8 mouse cellular contexts compared by ENCODE assay signal in the genomic region with DNA sequence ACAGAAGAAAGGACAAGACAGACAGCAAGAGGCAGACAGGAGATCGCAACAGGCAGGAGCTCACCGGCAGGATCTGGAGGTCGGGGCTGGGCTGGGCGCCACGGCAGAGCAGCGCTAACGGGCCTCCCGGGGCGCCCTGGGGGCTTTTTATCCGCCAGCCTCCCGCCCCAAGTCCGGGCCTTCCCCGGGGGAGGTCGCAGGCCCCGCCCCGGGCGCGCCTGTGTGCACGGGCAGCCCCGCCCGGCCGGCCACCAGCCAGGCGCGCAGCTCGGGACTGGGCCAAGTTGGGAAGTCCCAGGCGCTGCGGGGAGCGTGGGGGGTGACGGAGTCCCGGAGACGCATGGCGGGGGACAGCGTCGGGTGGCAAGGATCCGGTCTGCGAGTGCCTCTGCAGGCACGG. TPM values are rescaled to one million over a fixed set of nuclear protein-coding genes. Genes with fewer than 3 reads are reported as not detected.
DNase-seq lines count a peak whose midpoint lies in the region; ATAC-seq and TF ChIP-seq lines count a peak whose summit lies in the region.

A gene (minus strand): TSS at position 160 of the 400 bp plus-strand sequence.

- WGBS in embryonic facial prominence, embryonic 11.5 days, result under 1% methylated on average over 36 of the region's 37 CpGs
- WGBS in heart, embryonic 10.5 days, result 2% methylated on average over 37 of the region's 37 CpGs
- under 1% methylated on average over 37 of the region's 37 CpGs for WGBS in lung, embryonic 15.5 days
- WGBS in small intestine, adult 2 months, result under 1% methylated on average over 37 of the region's 37 CpGs

- H3K36me3 ChIP-seq in embryonic facial prominence, embryonic 11.5 days (replicated peaks; ENCODE audit: control insufficient read depth, insufficient read depth, low read depth, low read length), result no peaks in the 10 kb centered on the region
- H3K36me3 ChIP-seq in heart, embryonic 10.5 days, result no peaks in the 10 kb centered on the region
- no peaks in the 10 kb centered on the region for H3K36me3 ChIP-seq in lung, embryonic 15.5 days
- H3K36me3 ChIP-seq in small intestine, adult 2 months (ENCODE audit: control insufficient read depth, insufficient read depth, low read length), result no peaks in the 10 kb centered on the region

- no peaks in the 10 kb centered on the region for H3K9me3 ChIP-seq in embryonic facial prominence, embryonic 11.5 days (replicated peaks; ENCODE audit: control insufficient read depth, low read length)
- no peaks in the 10 kb centered on the region for H3K9me3 ChIP-seq in heart, embryonic 10.5 days
- H3K9me3 ChIP-seq in lung, embryonic 15.5 days, result no peaks in the 10 kb centered on the region

- H3K4me2 ChIP-seq in embryonic facial prominence, embryonic 11.5 days (ENCODE audit: low read depth, low read length), result peak within 1 kb of the TSS; percentile 48
- peak within 1 kb of the TSS; percentile 83 for H3K4me2 ChIP-seq in lung, embryonic 15.5 days

- ATAC-seq in embryonic facial prominence, embryonic 11.5 days (replicated peaks; ENCODE audit: insufficient number of reproducible peaks, low FRiP score, low TSS enrichment, low read depth), result 0 out of 2 replicates have a peak, but pooled peaks have one; percentile 29
- peak; percentile 80; the same call in 1 of the 2 replicates for ATAC-seq in lung, embryonic 15.5 days (ENCODE audit: borderline replicate concordance, extremely low read depth, low FRiP score, low TSS enrichment)

- H3K27me3 ChIP-seq in embryonic facial prominence, embryonic 11.5 days (ENCODE audit: control insufficient read depth, insufficient read depth, low read length), result peaks cover 3% of the 10 kb centered on the region; the same call in 1 of the 2 replicates
- peaks cover 65% of the 10 kb centered on the region for H3K27me3 ChIP-seq in heart, embryonic 10.5 days (ENCODE audit: insufficient read depth, poor library complexity, severe bottlenecking)
- peaks cover 22% of the 10 kb centered on the region; the same call in 1 of the 2 replicates for H3K27me3 ChIP-seq in lung, embryonic 15.5 days
- no peaks in the 10 kb centered on the region for H3K27me3 ChIP-seq in small intestine, adult 2 months (ENCODE audit: control insufficient read depth, insufficient read depth, low read length)

- no peak for TF ChIP-seq POLR2A in small intestine, adult 2 months (IDR thresholded peaks at IDR 0.05; ENCODE audit: low read depth, low read length)

- H3K27ac ChIP-seq in embryonic facial prominence, embryonic 11.5 days (replicated peaks; ENCODE audit: low read depth, low read length), result no peak within 1 kb of the TSS
- H3K27ac ChIP-seq in heart, embryonic 10.5 days, result 0 out of 2 replicates have a peak within 1 kb of the TSS, but pooled peaks have one; percentile 42
- H3K27ac ChIP-seq in lung, embryonic 15.5 days, result no peak within 1 kb of the TSS
- H3K27ac ChIP-seq in small intestine, adult 2 months (ENCODE audit: insufficient read depth, low read depth, low read length), result no peak within 1 kb of the TSS

- peak within 1 kb of the TSS; percentile 20 for H3K4me3 ChIP-seq in embryonic facial prominence, embryonic 11.5 days (ENCODE audit: low read depth, low read length)
- H3K4me3 ChIP-seq in heart, embryonic 10.5 days, result peak within 1 kb of the TSS; percentile 62
- H3K4me3 ChIP-seq in lung, embryonic 15.5 days, result peak within 1 kb of the TSS; percentile 41
- H3K4me3 ChIP-seq in small intestine, adult 2 months (ENCODE audit: low read depth, low read length), result peak within 1 kb of the TSS; percentile 58

- no peaks in the 10 kb centered on the region; the same call in 1 of the 2 replicates for H3K4me1 ChIP-seq in embryonic facial prominence, embryonic 11.5 days (ENCODE audit: control insufficient read depth, insufficient read depth, low read length)
- H3K4me1 ChIP-seq in heart, embryonic 10.5 days, result peaks cover 17% of the 10 kb centered on the region
- H3K4me1 ChIP-seq in lung, embryonic 15.5 days, result 0 out of 2 replicates have a peak, but pooled peaks cover 8% of the 10 kb centered on the region
- no peaks in the 10 kb centered on the region for H3K4me1 ChIP-seq in small intestine, adult 2 months (ENCODE audit: control insufficient read depth, insufficient read depth, insufficient read length, low read length)

- DNase-seq in right cerebral cortex, adult 18-20 months, result peak; percentile 11
- no peak for DNase-seq in right cerebral cortex, postnatal 36 days (ENCODE audit: low spot score in 2 of 2)
- DNase-seq in embryonic facial prominence, embryonic 11.5 days (ENCODE audit: low spot score), result peak; percentile 21
- no peak for DNase-seq in heart, embryonic 10.5 days (ENCODE audit: low spot score)
- peak; percentile 51 to 53 for DNase-seq in kidney, adult 8-10 months
- DNase-seq in frontal cortex, postnatal 25 days (ENCODE audit: low spot score in 2 of 2), result no peak

- H3K9ac ChIP-seq in embryonic facial prominence, embryonic 11.5 days (replicated peaks; ENCODE audit: low read length), result peak within 1 kb of the TSS; percentile 14; the same call in 1 of the 2 replicates
- H3K9ac ChIP-seq in lung, embryonic 15.5 days, result peak within 1 kb of the TSS; percentile 21

- TF ChIP-seq CTCF in small intestine, adult 2 months (IDR thresholded peaks at IDR 0.05; ENCODE audit: extremely low read depth, insufficient read length, insufficient replicate concordance, low read depth, low read length), result no peak

RNA-seq across cellular contexts. Expression of the gene that starts here (rescaled TPM):
- 0.06 and 0.28 TPM in 2 replicates for polyA plus RNA-seq in embryonic facial prominence, embryonic 11.5 days (2014; fragmentation: Nextera tagmentation; extraction: Ambion mirVana)
- 0.04 and 0.10 TPM in 2 replicates for polyA plus RNA-seq in heart, embryonic 10.5 days (2016; fragmentation: Nextera tagmentation; extraction: Ambion mirVana)
- 0.55 and 0.65 TPM in 2 replicates for polyA plus RNA-seq in lung, embryonic 15.5 days (2015; fragmentation: Nextera tagmentation; extraction: Ambion mirVana)
- 1.1 and 1.7 TPM in 2 replicates for polyA plus RNA-seq in small intestine, adult 2 months (2012; rRNA removed)

Comparison
In these comparisons a context has a peak if more than half of its experiments do, and no peak if none do; other contexts are left out.
1. DNase-seq: peak in right cerebral cortex, adult 18-20 months (single experiment) and kidney, adult 8-10 months (2 of 2); none in right cerebral cortex, postnatal 36 days (0 of 2), heart, embryonic 10.5 days (single experiment) and frontal cortex, postnatal 25 days (0 of 2).
2. Peak in DNase-seq, ATAC-seq, H3K4me3 ChIP-seq, H3K9ac ChIP-seq and H3K4me2 ChIP-seq in embryonic facial prominence, embryonic 11.5 days; RNA of the gene not detected or under 1 TPM.
3. Peak in ATAC-seq, H3K4me3 ChIP-seq, H3K9ac ChIP-seq and H3K4me2 ChIP-seq in lung, embryonic 15.5 days; RNA of the gene not detected or under 1 TPM.
4. Peak in every context shown above with its lines, with median percentiles within 50 percentile points of each other: H3K4me3 ChIP-seq.